Mouse (Mus musculus) forebrain, embryonic 16.5 days (tissue): ENCODE measurements at regions not wholly inside any gene's neighbourhood (a gene's known extent, or its start where the extent isn't known, plus 50 kb on each side); places are given as distances from the start of the nearest gene placed in this dataset.

Experiments used
- ATAC-seq: fragments of 200-750 bp; cut with Nextera tagmentation; 2 replicates; pipeline ENCODE4 v1.8.0; 2017; ENCODE audit warnings: mild to moderate bottlenecking, moderate library complexity
- H3K27ac ChIP-seq: fragments of 300-500 bp; sonication (generic); 2 replicates; pipeline ENCODE4 v1.5.1; 2014; ENCODE audit warnings: low read length, control low read depth
- H3K27me3 ChIP-seq: fragments of 300-500 bp; sonication (generic); replicated peaks from 2 replicates; pipeline ENCODE4 v1.6.1; 2014; ENCODE audit warnings: low read length; ENCODE audit not compliant: control insufficient read depth, insufficient read depth
- H3K36me3 ChIP-seq: fragments of 300-500 bp; sonication (generic); 2 replicates; pipeline ENCODE4 v1.6.1; 2014; ENCODE audit not compliant: control insufficient read depth, insufficient read depth
- H3K4me1 ChIP-seq: fragments of 300-500 bp; sonication (generic); replicated peaks from 2 replicates; pipeline ENCODE4 v1.6.1; 2014; ENCODE audit warnings: low read length; ENCODE audit not compliant: control insufficient read depth, insufficient read depth
- H3K4me2 ChIP-seq: fragments of 300-500 bp; sonication (generic); 2 replicates; pipeline ENCODE4 v1.6.1; 2014; ENCODE audit warnings: mild to moderate bottlenecking, low read length, control low read depth
- H3K4me3 ChIP-seq: fragments of 300-500 bp; sonication (generic); replicated peaks from 2 replicates; pipeline ENCODE4 v1.5.1; 2014; ENCODE audit warnings: mild to moderate bottlenecking, low read length, control low read depth
- H3K9ac ChIP-seq: fragments of 300-500 bp; sonication (generic); replicated peaks from 2 replicates; pipeline ENCODE4 v1.6.1; 2014; ENCODE audit warnings: low read depth, low read length, control low read depth
- H3K9me3 ChIP-seq: fragments of 300-500 bp; sonication (generic); 2 replicates; pipeline ENCODE4 v1.6.1; 2016; ENCODE audit warnings: low read length; ENCODE audit not compliant: control insufficient read depth
- WGBS: fragments of 180-500 bp; shearing (Covaris S2); extraction: QIAGEN DNeasy Blood & Tissue Kit; methylation state at CpG from one replicate; pipeline ENCODE4 v1.1.7; 2014; 5-methylcytosine and 5-hydroxymethylcytosine counted together

DNA sequence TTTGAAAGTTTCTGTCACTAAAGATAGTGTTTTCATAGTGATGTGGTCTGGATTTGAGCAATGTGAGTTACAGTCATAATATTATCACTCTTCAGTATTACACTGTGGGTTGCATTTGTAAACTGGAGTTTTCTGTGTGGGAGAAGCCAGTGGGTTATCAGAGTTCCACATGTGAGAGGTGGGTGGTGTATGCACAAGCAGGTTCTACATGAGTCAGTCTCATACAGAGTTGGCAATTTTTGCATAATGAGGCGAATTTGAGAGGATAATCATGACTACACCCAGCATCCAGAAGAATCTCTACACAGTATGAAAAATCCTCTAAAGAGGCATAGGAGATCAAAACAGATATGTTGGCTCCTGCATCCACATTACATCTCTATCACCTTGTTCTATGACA, 68.2 kb upstream of the Grm7 start:
- ATAC-seq, result no peak
- Histone ChIP-seq H3K9ac (no peak overlapping the region), H3K27ac (no peak overlapping the region), H3K36me3 (no peaks in the 10 kb centered on the region), H3K9me3 (no peaks in the 10 kb centered on the region), H3K27me3 (no peaks in the 10 kb centered on the region), H3K4me2 (no peak overlapping the region), H3K4me1 (no peaks in the 10 kb centered on the region), H3K4me3 (no peak overlapping the region)
- WGBS, result 58% methylated on average over 1 of the region's 1 CpGs
